Mouse (Mus musculus) liver, postnatal 0 days (tissue): ENCODE measurements at regions not wholly inside any gene's neighbourhood (a gene's known extent, or its start where the extent isn't known, plus 50 kb on each side); places are given as distances from the start of the nearest gene placed in this dataset.

Source experiments
- CTCF ChIP-seq: sonication (generic); IDR thresholded peaks from 2 replicates; pipeline ENCODE4 v1.5.1; 2016; ENCODE audit warnings: antibody characterized with exemption, low read depth
- EP300 ChIP-seq: IDR thresholded peaks from 2 replicates; pipeline ENCODE4 v1.6.1; 2016; ENCODE audit warnings: antibody characterized with exemption, low read depth, mild to moderate bottlenecking

GRCm38 (mm10) chr11:48568769-48569168, 231.4 kb upstream of the Rack1 start:
- TF ChIP-seq CTCF = no peak
- no peak for TF ChIP-seq EP300
